Mouse (Mus musculus) gastrocnemius, postnatal 36 days (tissue): ENCODE measurements around the gene Olfr455. TPM values are rescaled to one million over a fixed set of nuclear protein-coding genes. Genes with fewer than 3 reads are reported as not detected.

Experiments
- DNase-seq, 2 experiments: peaks; one replicate each; pipeline ENCODE4 v3.0.0; 2022
- intact Hi-C: fragments of 180-260 bp; cut with DNase I; formaldehyde crosslinking; loops from one replicate; pipeline ENCODE4 v1.15.1; 2025
- total RNA-seq, 2 experiments: library from RNA; stranded (reverse); gene quantifications; 2 replicates each; pipeline ENCODE4 v1.2.3; 2021

Olfr455 gene
- total RNA-seq, 2 experiments from 2014 or later = not detected

DNA sequence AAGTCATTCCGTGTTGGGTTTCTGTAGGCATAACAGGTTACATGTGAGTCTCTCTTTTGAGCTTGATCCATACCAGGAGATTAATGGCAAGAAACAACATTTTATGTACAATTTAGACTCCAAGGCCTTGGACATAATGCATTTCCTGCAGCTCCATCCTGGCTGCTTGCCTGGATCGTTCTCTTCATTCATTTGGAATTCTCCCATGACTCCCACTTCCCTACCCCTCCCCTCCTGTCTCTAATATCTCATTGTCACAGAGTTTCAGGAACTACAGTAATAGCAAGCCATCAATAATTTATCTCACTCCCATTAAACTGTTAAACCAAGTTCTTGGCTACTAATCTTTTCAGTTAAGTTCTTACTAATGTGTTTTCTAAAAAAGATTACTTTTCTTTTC, 43.9 kb downstream of the Olfr455 start:
- intact Hi-C loops = no loop called here
- DNase-seq = no peak

DNA sequence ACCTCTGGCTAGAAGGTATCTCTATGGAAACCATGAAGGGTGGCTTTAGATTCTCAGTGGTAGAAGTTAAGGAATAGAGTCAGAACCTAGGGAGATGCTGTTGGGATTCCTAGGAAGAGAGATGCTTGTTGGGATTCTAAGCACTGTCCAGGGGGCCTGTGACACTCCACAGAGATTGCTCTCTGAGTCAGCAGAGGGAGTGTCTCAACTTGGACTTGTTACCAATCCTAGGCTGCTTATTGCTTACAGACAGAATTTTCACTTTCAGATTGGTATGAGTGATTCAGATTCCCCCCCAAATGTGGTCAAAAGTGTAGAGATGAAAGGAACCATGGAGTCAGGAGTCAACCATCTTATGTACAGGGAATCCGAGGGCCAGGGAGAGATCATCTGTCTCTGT, 57.7 kb downstream of the Olfr455 start:
- intact Hi-C loops = no loop called here
- DNase-seq = no peak

DNA sequence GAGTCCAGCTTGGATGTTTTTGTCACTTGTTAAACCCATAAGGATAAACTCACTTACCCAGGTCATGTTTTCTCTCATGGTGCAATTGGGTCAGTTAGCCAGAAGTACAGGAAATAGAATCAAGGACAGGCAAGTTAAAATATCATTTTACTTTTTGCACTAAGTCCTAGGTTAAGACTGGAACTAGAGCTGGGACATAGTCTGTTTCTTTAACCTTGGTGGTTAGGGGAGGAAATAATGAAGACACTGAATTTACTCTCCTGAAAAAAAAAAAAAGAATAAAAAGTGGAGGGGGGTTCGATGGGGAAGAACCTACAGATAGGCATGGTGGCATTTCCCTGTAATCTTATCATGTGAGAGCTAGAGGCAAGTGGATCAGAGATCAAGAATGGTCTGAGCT, 60.3 kb downstream of the Olfr455 start, which contains the start of gene Olfr456:
Olfr456 (minus strand) TSS at position 101 of the 400 bp plus-strand sequence.
- intact Hi-C loops = no loop called here

More for the DNA sequence above, 60.3 kb downstream of the Olfr455 start, which contains the start of gene Olfr456:
- DNase-seq = no peak

Other genes with a start within 250 kb of the Olfr455 start
- under 1 TPM; 0.25 to 0.26 TPM for gene Fam131b, start 222.9 kb downstream of the Olfr455 start, total RNA-seq
- 10 to 100 TPM; 21.9 to 26.6 TPM for gene Zyx, start 198.0 kb downstream of the Olfr455 start, total RNA-seq
- under 1 TPM in 1 of 2 experiments, not detected in 1; 0.10 TPM for gene Epha1, start 174.3 kb downstream of the Olfr455 start, total RNA-seq
- gene Tas2r143, start 147.3 kb downstream of the Olfr455 start, total RNA-seq = not detected
- gene Tas2r135, start 142.2 kb downstream of the Olfr455 start, total RNA-seq = under 1 TPM in 1 of 2 experiments, not detected in 1; 0.23 TPM
- not detected for gene Tas2r126, start 113.1 kb downstream of the Olfr455 start, total RNA-seq
- not detected for gene Olfr458, start 82.4 kb downstream of the Olfr455 start, total RNA-seq
- not detected for gene Olfr457, start 71.3 kb downstream of the Olfr455 start, total RNA-seq
- not detected for gene Olfr456, start 60.4 kb downstream of the Olfr455 start, total RNA-seq
- gene Tcaf3, start 50.1 kb upstream of the Olfr455 start, total RNA-seq = not detected
- 1 to 10 TPM; 2.3 TPM for gene Tcaf2, start 97.7 kb upstream of the Olfr455 start, total RNA-seq
- gene Tcaf1, start 162.5 kb upstream of the Olfr455 start, total RNA-seq = 1 to 10 TPM; 5.9 to 6.3 TPM
- not detected for gene Olfr453, start 191.8 kb upstream of the Olfr455 start, total RNA-seq
- gene Olfr38, start 208.8 kb upstream of the Olfr455 start, total RNA-seq = not detected
- gene Olfr452, start 237.5 kb upstream of the Olfr455 start, total RNA-seq = not detected